Mouse (Mus musculus): ENCODE results near the gene Wipf2. TPM values are rescaled to one million over a fixed set of nuclear protein-coding genes. Genes with fewer than 3 reads are reported as not detected.

Wipf2 gene
- total RNA-seq, 2 experiments from 2014 or later = 7.3 to 10.1 TPM

- no peak for DNase-seq
Observed at GRCm38 (mm10) chr11:98854116-98854515, 9.3 kb upstream of the Wipf2 start.

GRCm38 (mm10) chr11:98854659-98855058, 8.8 kb upstream of the Wipf2 start:
- no peak for DNase-seq

DNA sequence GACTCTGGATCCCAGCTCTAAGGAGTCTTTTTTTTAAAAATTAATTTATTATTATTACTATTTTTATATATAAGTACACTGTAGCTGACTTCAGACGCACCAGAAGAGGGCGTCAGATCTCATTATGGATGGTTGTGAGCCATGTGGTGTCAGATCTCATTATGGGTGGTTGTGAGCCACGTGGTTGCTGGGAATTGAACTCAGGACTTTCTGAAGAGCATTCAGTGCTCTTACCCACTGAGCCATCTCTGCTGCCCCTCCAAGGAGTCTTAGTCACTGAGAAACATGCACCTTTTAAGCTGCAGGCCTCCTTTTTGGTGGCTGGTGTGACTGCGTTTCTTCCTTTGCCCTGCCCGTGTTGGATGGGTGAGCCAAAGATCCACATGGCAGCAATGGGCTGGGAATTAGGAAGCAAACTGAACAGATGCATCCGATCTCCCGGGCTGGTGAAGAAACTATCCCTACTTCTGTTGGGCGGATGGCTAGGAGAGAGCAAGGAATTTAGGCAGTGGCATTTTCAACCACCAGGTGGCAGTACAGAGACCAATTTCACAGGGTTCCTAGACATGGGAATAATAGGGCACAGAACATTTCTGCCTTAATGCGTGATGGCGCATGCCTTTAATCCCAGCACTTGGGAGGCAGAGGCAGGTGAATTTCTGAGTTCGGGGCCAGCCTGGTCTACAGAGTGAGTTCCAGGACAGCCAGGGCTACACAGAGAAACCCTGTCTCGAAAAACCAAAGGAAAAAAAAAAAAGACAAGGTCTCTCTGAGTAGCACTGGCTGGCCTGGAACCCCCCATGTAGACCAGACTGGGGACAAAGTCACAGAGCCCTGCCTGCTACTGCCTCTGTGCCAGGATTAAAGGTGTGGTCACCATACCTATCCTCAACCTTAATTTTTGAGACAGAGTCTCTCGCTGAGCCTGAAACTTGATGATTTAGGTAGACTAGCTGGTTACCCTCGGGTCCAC, 4.4 kb upstream of the Wipf2 start:
- peak; percentile 87 to 97 for DNase-seq

- peak in 1 of 2 experiments; percentile 51 for DNase-seq
Observed at GRCm38 (mm10) chr11:98863751-98864429, 452 bp downstream of the Wipf2 start.

DNA sequence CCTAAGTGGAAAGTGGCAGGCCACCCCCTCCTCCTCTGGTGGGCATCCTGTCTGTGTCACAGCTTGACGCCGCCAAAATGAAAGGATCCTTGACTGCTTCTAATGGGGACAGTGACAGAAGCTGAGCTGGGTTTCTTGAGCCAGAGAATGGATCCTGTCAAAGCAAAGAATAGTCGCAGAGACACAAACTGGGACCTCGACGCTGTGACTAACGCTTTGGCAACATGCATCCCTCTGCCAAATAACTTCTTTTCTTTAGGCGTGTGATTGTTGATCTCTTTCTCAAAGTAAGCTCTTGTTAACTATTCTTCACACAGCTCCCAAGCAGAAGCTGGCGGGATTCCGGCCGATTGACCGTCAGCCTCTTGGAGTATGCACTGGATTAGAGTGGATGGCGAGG, 3.9 kb downstream of the Wipf2 start:
- no peak for DNase-seq

- no peak for DNase-seq
Observed at GRCm38 (mm10) chr11:98869906-98870305, 6.5 kb downstream of the Wipf2 start.

GRCm38 (mm10) chr11:98870791-98871190, 7.4 kb downstream of the Wipf2 start:
- DNase-seq = no peak

- DNase-seq = no peak
Observed at GRCm38 (mm10) chr11:98871416-98871815, 8.0 kb downstream of the Wipf2 start.

DNA sequence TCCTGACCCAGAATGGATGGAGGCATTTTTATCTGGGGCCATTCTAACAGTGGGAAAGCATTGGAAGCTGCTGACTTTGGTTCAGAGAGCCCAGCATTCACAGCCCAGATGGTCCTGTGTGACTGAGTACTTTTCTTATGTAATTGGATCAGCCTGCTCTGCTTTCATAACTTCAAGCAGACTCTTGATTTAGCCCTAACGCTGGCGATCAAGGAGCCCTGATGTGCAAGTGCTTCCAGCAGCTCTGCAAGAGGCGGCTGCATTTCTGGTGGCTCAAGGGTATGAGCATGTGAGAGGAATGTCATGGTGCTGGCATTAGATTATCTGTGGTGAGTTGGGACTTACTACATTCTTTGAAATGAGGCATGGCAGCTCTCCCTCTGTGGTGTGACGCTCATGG, 8.6 kb downstream of the Wipf2 start:
- peak; percentile 57 to 69 for DNase-seq

DNA sequence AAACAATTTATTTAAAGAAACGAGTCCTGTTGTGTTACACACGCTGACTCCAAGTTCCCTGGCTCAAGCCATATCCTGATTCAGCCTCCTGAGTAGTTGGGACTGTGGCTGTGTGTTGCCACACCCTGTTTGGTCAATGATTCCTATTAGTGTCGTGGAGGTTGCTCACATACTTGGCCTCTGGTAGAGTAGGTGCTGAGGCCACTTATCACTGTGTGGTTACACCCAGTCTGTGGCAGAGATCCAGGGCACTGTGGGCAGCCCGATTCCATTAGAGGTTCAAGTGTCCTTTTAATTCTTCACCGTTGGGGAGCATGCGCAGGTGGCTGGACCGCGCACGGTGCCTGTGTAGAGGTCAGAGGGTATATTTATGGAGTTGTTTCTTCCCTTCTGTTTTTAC, 10.5 kb downstream of the Wipf2 start:
- DNase-seq = peak; percentile 66 to 70

DNA sequence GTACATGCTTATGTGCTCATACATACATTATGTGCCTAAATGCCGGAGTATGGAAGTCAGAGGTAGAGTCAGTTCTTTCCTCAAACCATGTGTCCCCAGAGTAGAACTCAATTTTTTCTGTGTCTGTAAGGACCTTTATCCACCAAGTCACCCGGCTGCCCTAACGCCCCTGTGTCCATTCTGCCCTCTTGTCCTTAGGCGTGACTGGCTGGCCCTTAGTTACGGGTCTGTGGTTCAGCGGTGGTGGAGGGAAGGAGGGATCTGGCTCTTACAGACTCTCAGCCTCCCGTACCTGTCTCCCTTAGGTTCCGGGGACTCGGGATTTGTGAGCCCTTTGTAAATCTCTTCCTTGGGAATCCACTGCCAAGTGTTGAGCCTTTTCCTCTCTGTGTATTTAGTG, 13.6 kb downstream of the Wipf2 start:
- DNase-seq = no peak

- no peak for DNase-seq
Observed at GRCm38 (mm10) chr11:98887703-98888102, 24.3 kb downstream of the Wipf2 start.

DNA sequence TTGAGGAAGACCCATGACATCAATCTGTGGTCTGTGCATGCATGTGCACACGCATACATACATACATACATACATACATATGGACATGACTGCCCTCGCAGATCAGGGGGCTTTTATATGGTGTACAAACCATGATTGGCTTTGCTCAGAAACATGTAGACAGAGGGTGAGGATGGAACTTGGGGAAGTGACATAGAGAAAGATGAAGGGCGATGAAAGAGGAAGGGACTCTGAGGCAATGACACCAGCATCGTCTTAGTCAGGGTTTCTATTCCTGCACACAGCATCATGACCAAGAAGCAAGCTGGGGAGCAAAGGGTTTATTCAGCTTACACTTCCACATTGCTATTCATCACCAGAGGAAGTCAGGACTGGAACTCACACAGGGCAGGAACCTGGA, 25.6 kb downstream of the Wipf2 start:
- DNase-seq = no peak

DNA sequence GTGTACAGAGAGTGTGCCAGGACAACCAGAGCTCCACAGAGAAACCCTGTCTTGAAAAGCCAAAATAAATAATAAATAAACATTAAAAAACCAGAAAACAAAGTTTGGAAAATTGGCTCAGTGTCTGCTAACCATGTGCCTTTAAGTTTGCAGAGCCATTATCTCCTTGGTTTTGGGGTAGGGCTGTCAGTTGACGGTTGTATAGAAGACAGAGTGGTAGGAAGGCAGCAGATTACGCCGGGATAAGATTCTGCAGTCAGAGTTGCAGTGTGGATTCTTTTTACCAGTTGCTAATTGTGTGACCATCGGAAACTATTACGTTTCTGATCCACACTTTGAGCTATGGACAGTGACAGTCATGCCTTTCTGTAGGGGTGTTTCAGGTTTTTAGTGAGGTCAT, 26.5 kb downstream of the Wipf2 start:
- no peak for DNase-seq

DNA sequence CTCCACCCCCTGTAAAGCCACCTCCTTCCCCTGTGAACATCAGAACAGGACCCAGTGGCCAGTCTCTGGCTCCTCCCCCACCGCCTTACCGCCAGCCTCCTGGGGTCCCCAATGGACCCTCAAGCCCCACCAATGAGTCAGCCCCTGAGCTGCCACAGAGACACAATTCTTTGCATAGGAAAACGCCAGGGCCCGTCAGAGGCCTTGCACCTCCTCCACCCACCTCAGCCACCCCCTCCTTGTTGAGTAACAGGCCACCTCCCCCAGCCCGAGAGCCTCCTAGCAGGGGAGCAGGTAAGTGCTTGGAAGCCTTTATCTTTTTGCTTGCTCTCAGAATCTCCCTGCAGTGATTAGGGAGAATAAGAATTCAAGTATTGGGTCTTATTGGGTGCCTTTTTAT, 29.0 kb downstream of the Wipf2 start:
- no peak for DNase-seq

DNA sequence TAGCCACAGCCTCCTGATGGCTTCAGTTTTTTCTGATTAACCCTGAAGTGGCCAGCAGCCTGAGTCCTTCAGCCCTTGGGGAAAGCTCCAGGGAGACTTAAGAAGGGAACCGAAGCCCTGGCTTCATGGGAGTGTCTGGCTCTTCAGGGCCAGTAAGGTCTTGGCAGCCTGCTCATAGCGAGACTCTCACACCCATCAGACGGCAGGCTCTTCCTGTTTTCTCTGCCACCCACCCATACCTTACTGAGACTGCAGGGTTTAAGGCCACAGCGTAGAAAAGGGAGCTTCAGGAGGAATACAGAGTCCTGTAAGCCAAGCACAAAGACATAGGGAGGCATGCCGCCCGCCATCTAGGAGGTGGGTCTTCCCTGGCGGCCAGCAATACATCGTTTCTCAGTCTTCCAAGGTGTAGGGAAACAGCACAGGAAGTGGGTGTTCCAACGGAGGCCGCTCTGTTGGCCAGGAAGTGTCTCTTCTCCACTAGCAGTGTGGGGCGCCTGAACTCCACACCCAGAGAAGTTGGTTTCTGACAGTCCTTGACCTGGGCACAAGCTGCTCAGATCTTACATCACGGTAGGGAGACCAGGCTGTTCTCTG, 37.2 kb downstream of the Wipf2 start:
- peak in 1 of 2 experiments; percentile 34 for DNase-seq

DNA sequence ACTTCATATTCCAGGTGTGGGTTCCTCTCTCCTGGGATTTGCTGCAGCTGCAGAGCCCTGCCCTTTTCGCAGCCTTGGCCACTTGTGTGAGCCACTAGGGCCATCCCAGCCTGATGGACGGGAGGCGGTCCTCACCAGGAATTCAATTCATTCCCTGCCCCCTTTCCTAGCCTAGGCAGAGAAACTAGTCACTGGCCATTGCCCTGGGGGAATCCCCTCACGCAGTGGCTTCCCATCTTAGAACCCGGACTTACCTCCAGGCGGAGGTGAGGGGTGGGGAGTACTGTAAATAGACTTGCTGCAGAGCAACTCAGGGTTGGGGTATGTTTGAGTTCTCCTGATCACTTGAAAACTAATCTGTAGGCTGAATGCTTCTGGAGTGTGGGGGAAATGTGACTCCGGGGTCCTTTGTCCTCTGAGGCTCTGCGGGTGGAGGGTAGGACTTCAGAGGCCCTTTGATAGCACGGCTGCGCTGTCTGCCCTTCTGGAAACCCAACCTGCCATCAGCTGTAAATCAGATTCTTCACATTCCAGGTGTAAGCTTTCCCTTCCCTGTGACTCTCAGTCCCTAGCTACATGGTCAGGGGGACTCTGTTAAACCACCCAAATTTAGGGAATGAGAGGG, 39.3 kb downstream of the Wipf2 start:
- DNase-seq = no peak

DNA sequence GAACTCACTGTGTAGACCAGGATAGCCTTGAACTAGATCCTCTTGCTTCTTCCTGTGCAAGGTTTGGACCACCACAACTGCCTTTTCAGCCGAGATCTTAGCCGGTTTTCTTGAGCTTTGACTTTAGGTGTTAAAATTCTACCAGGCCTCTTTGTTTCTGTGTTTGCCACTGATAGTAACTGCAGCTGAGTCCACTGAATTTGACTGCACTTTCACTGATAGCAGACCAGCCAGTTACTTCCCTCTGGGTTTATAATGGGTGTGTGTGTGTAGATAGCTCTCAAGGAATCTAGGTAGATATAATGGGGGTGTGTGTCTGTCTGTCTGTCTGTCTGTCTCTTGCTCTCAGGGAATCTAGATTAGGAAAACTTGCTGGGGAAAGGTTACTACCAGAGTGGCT, 41.1 kb downstream of the Wipf2 start:
- no peak for DNase-seq

- no peak for DNase-seq
Observed at GRCm38 (mm10) chr11:98905033-98905432, 41.6 kb downstream of the Wipf2 start.

- no peak for DNase-seq
Observed at GRCm38 (mm10) chr11:98905583-98905982, 42.1 kb downstream of the Wipf2 start.

DNA sequence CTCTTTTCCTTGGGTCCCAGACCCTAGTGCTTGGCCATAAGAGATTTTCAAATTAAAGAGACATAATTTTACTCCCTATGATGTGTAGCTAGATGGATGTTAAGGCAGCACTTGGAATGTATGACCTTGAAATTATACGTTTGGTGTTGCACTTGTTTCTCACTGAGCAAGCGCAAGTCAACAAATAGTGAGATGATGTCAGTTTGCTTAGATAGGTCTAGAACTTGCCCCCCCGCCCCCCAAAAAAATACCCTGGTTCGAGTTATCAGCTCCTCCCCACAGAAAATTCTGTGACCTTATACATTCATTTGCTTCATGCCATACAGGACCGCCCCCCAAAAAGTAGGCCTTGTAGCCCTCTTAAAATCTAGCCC, 43.6 kb downstream of the Wipf2 start:
- no peak for DNase-seq

DNA sequence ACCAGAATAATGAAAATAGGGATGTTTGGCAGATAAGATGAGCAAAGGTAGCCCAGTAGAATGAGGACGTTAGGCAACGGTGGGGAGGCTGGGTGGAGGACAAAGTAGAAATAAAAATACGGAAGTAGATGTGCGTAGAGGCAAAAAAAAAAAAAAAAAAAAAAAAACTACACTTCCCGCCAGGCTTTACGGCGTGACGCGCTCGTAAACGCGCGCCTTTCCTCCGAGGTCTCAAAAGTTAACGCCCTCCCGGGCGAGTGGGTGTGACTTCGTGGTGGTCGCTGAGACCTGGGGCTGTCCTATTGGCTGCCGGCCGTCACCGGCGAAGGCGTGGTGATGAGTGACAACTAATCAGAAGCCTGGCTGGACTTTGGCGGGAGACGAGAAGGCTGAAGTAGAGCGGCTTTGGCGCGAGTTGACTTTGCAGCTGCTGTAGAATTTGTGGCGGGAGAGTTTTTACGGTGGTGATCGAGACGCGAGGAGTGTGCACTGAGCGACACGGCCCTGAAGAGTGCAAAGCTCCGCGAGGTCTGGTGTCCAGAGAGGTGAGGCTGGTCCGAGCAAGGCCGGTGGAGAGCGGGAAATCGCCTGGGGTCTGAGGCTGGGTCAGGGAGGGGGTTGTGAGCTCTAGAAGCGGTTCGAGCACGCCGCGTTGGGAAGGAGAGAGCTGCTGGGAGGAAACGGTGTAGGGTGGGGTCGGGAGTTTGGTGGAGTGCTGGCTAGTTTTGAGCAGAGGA, 44.2 kb downstream of the Wipf2 start, which contains the start of gene Cdc6:
Cdc6 (plus strand) TSS at position 365 of the 737 bp plus-strand sequence.
- peak; percentile 96 to 98 for DNase-seq
